Mouse (Mus musculus): ENCODE measurements around the gene Edf1.

Edf1 gene

GRCm38 (mm10) chr2:25581901-25582301 lies 24.3 kb downstream of the Edf1 start:
- in situ Hi-C loops (cut with MboI, MseI): no loop called here

GRCm38 (mm10) chr2:25582466-25583119 lies 24.9 kb downstream of the Edf1 start:
- in situ Hi-C loops (cut with MboI, MseI): no loop called here

GRCm38 (mm10) chr2:25583120-25583481 lies 25.5 kb downstream of the Edf1 start:
- in situ Hi-C loops (cut with MboI, MseI): no loop called here

GRCm38 (mm10) chr2:25583571-25583970 lies 25.9 kb downstream of the Edf1 start:
- in situ Hi-C loops (cut with MboI, MseI): no loop called here

GRCm38 (mm10) chr2:25584152-25584551 lies 26.5 kb downstream of the Edf1 start:
- in situ Hi-C loops (cut with MboI, MseI): no loop called here

- in situ Hi-C loops (cut with MboI, MseI): no loop called here
Measured at GRCm38 (mm10) chr2:25584856-25585255, 27.2 kb downstream of the Edf1 start.

- in situ Hi-C loops (cut with MboI, MseI): no loop called here
Measured at GRCm38 (mm10) chr2:25585601-25586000, 28.0 kb downstream of the Edf1 start.

GRCm38 (mm10) chr2:25587290-25587689 lies 29.6 kb downstream of the Edf1 start:
- in situ Hi-C loops (cut with MboI, MseI): no loop called here

- in situ Hi-C loops (cut with MboI, MseI): no loop called here
Measured at GRCm38 (mm10) chr2:25588227-25588907, 30.7 kb downstream of the Edf1 start.

GRCm38 (mm10) chr2:25591863-25592262 lies 34.2 kb downstream of the Edf1 start:
- in situ Hi-C loops (cut with MboI, MseI): loop anchor here (10.0 kb wide), 1 partner anchor 1453 kb away; no protein-coding TSS in a partner anchor

GRCm38 (mm10) chr2:25596765-25597510 lies 39.3 kb downstream of the Edf1 start:
- in situ Hi-C loops (cut with MboI, MseI): loop anchor here (10.0 kb wide), 1 partner anchor 1448 kb away; no protein-coding TSS in a partner anchor

- in situ Hi-C loops (cut with MboI, MseI): loop anchor here (10.0 kb wide), 1 partner anchor 1446 kb away; no protein-coding TSS in a partner anchor
Measured at GRCm38 (mm10) chr2:25598749-25599148, 41.1 kb downstream of the Edf1 start.

- in situ Hi-C loops (cut with MboI, MseI): no loop called here
Measured at GRCm38 (mm10) chr2:25600037-25600436, 42.4 kb downstream of the Edf1 start.

- in situ Hi-C loops (cut with MboI, MseI): no loop called here
Measured at GRCm38 (mm10) chr2:25602526-25602925, 44.9 kb downstream of the Edf1 start.

- in situ Hi-C loops (cut with MboI, MseI): no loop called here
Measured at GRCm38 (mm10) chr2:25607761-25608622, 50.3 kb downstream of the Edf1 start, which contains the start of gene Rabl6. TSS of gene Rabl6 (minus strand) at chr2:25608521.

- in situ Hi-C loops (cut with MboI, MseI): no loop called here
Measured at GRCm38 (mm10) chr2:25608671-25609070, 51.0 kb downstream of the Edf1 start.
